Mouse (Mus musculus): ENCODE data around the gene Pbx2.
A peak's percentile ranks its signal among the peaks of the same experiment; 100 is the strongest.

The Pbx2 gene

GRCm38 (mm10) chr17:34582528-34582927 lies 8.5 kb upstream of the Pbx2 start:
- DNase-seq: no peak

- peak; percentile 29 for DNase-seq
These were observed 7.7 kb upstream of the Pbx2 start for GRCm38 (mm10) chr17:34583397-34583796.

GRCm38 (mm10) chr17:34583819-34584218 lies 7.2 kb upstream of the Pbx2 start:
- no peak for DNase-seq

- DNase-seq: peak; percentile 17
These were observed 5.9 kb upstream of the Pbx2 start for GRCm38 (mm10) chr17:34585121-34585520.

GRCm38 (mm10) chr17:34585877-34586771 lies 4.9 kb upstream of the Pbx2 start:
- DNase-seq: peak; percentile 44

- DNase-seq: peak; percentile 86
These were observed 4.2 kb upstream of the Pbx2 start for GRCm38 (mm10) chr17:34586796-34587422.

GRCm38 (mm10) chr17:34587423-34587811 lies 3.6 kb upstream of the Pbx2 start:
- DNase-seq: peak; percentile 98

GRCm38 (mm10) chr17:34587814-34588213 lies 3.3 kb upstream of the Pbx2 start:
- no peak for DNase-seq

DNA sequence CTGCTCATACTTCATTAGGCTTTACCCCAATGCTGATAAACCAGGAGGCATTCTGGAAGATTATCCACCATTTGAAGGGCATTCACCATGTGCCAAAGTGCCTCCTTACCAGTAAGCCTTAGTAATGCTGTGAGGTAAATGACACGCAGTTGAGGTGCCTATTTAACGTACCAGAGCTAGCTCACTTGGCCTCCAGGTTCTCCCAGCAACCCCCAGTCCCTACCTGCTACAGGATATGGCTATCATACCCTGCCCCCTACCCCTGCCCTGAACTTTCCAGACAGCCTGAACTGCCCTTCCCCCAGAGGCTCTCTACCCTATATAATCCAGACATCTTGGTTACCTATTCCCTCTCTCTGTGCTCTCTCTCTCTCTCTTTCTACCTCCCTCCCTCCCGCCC lies 2.3 kb upstream of the Pbx2 start:
- DNase-seq: peak; percentile 23

- no peak for DNase-seq
These were observed 1.9 kb upstream of the Pbx2 start for GRCm38 (mm10) chr17:34589206-34589605.

DNA sequence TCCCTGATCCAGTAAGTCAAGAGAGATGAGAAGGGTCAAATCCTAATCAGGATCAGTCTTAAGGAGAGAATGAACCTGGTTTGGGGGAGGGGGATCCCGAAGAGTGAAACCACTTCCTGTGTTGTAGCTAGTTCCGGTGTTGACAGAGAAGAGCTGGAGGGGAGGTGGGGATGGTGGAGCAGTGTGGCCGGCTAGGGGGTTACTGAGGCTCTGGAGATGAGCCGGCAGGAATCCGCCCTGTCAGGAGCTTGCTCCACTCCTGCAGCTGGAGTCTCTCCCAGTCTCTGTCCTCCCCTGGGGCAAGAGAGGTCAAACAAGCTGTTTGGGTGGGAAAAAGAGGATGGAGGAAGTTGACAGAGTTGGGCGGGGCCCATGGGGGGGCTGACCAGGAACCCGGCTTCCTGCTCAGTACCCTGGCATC lies 1.4 kb upstream of the Pbx2 start, which contains the start of gene Gpsm3:
TSS of gene Gpsm3 (plus strand) at position 126 of the 421 bp plus-strand sequence.
- peak; percentile 34 for DNase-seq

DNA sequence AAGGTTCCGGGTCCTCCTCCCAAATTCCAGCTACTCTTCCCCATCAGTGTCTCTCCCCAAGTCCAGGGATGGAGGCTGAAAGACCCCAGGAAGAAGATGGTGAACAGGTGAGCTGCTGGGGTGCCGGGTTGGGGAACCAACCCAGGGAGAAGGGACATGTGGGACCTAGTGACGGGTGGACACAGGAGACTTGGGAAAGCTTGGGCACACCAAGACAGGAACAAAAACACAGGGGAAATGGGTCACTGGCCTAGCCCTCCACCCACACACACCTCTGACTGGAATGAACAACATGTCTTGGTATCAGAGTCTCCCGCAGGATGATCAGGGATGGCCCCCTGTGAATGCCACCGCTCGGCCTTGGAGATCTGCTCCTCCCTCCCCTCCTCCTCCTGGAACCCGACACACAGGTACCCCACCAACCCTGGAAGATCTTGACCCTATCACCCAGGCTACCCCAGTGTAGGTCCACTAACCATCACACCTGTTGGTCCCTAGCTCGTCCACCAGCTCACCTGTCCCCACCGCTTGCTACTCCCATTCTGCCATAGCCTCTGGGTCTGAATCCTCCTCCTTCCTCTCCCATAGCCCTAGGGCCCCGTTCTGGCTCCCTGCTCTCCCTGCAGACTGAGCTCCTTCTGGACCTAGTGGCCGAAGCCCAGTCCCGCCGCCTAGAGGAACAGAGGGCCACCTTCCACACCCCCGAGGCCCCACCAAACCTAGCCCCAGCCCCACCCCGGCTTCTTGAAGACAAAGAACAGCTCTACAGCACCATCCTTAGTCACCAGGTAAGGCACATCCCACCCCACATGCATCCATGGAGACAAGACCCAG lies 695 bp upstream of the Pbx2 start:
- peak; percentile 37 for DNase-seq

GRCm38 (mm10) chr17:34591994-34592375 lies 919 bp downstream of the Pbx2 start:
- DNase-seq: peak; percentile 81

DNA sequence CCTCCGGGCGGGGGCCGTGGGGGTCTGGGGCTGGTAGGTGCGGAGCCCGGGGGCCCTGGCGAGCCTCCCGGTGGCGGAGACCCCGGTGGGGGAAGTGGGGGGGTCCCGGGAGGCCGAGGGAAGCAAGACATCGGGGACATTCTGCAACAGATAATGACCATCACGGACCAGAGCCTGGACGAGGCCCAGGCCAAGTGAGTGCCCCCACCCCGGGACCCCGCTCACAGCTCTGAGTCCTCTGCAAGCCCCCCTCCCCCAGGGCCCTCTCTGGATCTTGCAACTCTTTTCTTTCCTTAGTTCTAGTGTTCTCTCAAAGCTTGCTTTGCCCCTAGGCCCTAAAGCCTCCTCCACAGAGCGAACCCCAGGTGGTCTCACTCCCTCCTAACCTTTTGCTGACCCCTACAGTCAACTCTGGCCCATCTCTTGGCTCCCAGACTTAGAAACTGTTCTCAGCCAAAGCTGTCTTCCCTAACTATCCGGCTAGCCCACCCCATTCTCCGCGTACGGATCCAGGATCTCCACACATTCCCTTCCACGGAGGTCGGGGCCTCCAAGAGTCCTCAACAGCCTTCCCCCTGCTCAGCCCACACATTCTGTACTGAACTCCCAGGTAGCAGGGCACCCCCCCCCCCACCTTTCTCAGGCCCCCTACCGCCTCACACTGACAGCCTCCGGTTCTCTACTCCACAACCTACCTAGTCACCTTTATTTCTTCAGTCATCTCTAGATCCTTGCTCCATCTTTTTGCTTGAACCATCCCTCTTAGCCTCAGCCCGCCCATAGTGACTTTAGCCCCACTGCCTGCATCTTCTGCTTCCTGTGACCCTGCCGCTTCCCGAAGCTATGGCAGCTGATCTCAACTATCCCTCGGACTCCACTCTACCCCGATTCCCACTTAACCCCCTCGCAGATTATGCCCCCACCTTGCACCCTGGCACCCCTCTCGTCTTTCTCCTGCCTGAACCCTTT lies 1.8 kb downstream of the Pbx2 start:
- peak; percentile 66 for DNase-seq

GRCm38 (mm10) chr17:34593752-34594525 lies 2.9 kb downstream of the Pbx2 start:
- DNase-seq: peak; percentile 21

GRCm38 (mm10) chr17:34596098-34596497 lies 5.0 kb downstream of the Pbx2 start:
- DNase-seq: no peak

DNA sequence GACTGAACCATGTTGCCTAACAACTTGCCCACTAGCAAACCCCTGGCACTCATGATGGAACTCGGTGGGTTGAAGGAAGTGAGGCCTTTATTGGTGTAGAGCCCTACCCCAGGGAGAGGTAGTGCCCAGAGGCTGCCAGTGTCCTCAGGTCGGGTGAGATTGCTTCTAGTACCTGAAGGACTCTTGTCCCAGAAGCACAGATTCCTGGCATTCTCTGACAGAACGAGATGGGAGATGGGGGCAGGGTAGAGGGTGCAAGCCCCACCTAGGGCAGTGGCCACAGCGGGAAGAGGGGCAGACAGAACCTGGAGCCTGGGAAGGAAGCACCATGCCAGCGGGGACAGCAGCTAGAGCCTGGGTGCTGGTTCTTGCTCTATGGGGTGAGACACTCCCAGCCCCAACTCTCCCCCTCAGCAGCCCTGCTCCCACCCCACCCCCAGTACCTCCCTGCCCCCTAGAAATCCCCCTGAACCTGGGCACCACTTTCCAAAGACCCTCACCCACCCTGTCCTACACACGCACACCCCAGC lies 6.6 kb downstream of the Pbx2 start, which contains the start of gene Ager:
TSS of gene Ager (plus strand) at position 297 of the 530 bp plus-strand sequence.
- DNase-seq: no peak

DNA sequence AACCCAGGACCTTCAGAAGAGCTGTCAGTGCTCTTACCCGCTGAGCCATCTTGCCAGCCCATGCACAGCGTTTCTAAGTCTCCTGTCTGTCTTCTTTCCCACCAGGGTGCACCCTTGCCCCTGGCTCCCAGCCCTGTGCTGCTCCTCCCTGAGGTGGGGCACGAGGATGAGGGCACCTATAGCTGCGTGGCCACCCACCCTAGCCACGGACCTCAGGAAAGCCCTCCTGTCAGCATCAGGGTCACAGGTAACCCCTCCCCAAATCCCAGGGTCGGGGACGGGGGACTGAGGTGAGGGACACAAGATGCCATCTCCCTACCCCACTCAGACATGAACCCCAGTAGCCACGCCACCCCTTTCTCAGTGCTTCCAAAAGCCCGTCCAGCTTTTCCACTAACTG lies 8.8 kb downstream of the Pbx2 start:
- peak; percentile 38 for DNase-seq

- no peak for DNase-seq
These were observed 10.7 kb downstream of the Pbx2 start for GRCm38 (mm10) chr17:34601796-34602195.

DNA sequence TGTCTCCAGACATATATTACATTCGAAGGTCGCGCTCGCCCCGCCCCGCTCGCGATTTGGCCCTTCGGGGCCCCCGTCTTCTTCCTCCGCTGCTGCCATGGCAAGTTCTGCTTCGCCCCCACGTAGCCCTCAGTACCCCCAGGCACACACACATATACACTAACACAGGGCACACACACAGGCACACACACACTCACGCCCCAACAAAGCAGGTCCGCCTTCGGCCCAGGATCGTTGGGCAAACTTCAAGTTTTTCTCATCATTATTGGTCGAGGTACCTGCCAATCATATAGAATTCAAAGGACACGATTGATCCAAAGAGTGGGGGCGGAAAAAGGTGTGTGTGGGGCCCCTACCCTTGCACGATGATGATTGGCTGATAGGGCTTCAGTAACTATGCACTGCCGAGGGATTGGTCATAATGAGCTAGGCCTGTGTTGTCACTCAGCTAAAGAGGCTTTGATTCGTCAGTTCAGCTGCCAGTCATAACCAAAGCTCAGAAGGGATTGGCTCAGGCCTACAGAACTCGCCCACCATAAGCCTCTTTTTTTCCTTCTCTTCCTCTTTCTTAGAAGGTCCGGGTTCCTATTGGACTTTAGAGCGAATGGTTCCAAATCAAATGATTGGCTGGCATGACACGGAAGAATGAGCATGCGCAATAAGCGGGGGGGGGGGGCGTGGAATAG lies 12.5 kb downstream of the Pbx2 start, which contains the start of gene Rnf5:
TSS of gene Rnf5 (minus strand) at position 316 of the 686 bp plus-strand sequence.
- DNase-seq: peak; percentile 98
